Mouse (Mus musculus) hindbrain, embryonic 11.5 days (tissue): Measurements from ENCODE around the gene Krtcap3. TPM values are rescaled to one million over a fixed set of nuclear protein-coding genes. Genes with fewer than 3 reads are reported as not detected.
"Not testable (repeated sequence)": the region's sequence is repeated elsewhere in the genome, so short reads cannot be mapped to it uniquely, and the experiment has no call there.

Experiments used
- ATAC-seq: fragments of 200-750 bp; cut with Nextera tagmentation; 2 replicates; pipeline ENCODE4 v1.8.0; 2017; ENCODE audit warnings: mild to moderate bottlenecking, moderate TSS enrichment, moderate library complexity; ENCODE audit not compliant: low FRiP score
- DNase-seq: peaks from one replicate; pipeline ENCODE4 v3.0.0-alpha.2; 2015; ENCODE audit warnings: low spot score
- H3K27ac ChIP-seq: fragments of 300-500 bp; sonication (generic); 2 replicates; pipeline ENCODE4 v1.5.1; 2014; ENCODE audit warnings: mild to moderate bottlenecking, low read depth, low read length
- H3K27me3 ChIP-seq: fragments of 300-500 bp; sonication (generic); 2 replicates; pipeline ENCODE4 v1.6.1; 2014; ENCODE audit warnings: mild to moderate bottlenecking, low read length, moderate library complexity, mixed read lengths; ENCODE audit not compliant: control insufficient read depth, insufficient read depth
- H3K36me3 ChIP-seq: fragments of 300-500 bp; sonication (generic); 2 replicates; pipeline ENCODE4 v1.6.1; 2014; ENCODE audit warnings: mild to moderate bottlenecking, low read length, moderate library complexity, mixed read lengths; ENCODE audit not compliant: control insufficient read depth, insufficient read depth
- H3K4me1 ChIP-seq: fragments of 300-500 bp; sonication (generic); replicated peaks from 2 replicates; pipeline ENCODE4 v1.6.1; 2014; ENCODE audit warnings: low read length, mixed read lengths; ENCODE audit not compliant: control insufficient read depth, insufficient read depth
- H3K4me2 ChIP-seq: fragments of 300-500 bp; sonication (generic); replicated peaks from 2 replicates; pipeline ENCODE4 v1.6.1; 2014; ENCODE audit warnings: mild to moderate bottlenecking, low read depth, low read length
- H3K4me3 ChIP-seq: fragments of 300-500 bp; sonication (generic); 2 replicates; pipeline ENCODE4 v1.5.1; 2014; ENCODE audit warnings: low read depth, low read length
- H3K9ac ChIP-seq: fragments of 300-500 bp; sonication (generic); 2 replicates; pipeline ENCODE4 v1.6.1; 2014; ENCODE audit warnings: low read depth, low read length
- H3K9me3 ChIP-seq: fragments of 300-500 bp; sonication (generic); 2 replicates; pipeline ENCODE4 v1.6.1; 2016; ENCODE audit warnings: low read length; ENCODE audit not compliant: control insufficient read depth
- WGBS: fragments of 180-500 bp; shearing (Covaris S2); extraction: QIAGEN DNeasy Blood & Tissue Kit; methylation state at CpG from one replicate; pipeline ENCODE4 v1.1.7; 2014; 5-methylcytosine and 5-hydroxymethylcytosine counted together
- polyA plus RNA-seq: library from polyadenylated mRNA; unstranded; fragments of >200 nt; fragmentation: Nextera tagmentation; extraction: Ambion mirVana; gene quantifications from 2 replicates; pipeline ENCODE4 v1.2.1, GENCODE M21; 2014

Krtcap3 gene
- 3.4 and 5.6 TPM in 2 replicates for polyA plus RNA-seq

GRCm38 (mm10) chr5:31251541-31252101 is at the start of gene Krtcap3:
TSS of gene Krtcap3 (plus strand) at chr5:31251691.
- Histone ChIP-seq H3K36me3 (peaks cover 12% of the 10 kb centered on the region), H3K4me1 (peaks cover 7% of the 10 kb centered on the region), H3K9me3 (no peaks in the 10 kb centered on the region), H3K4me2 (peak within 1 kb of the TSS; percentile 14; the same call in 1 of the 2 replicates), H3K9ac (peak within 1 kb of the TSS; percentile 2; the same call in 1 of the 2 replicates), H3K27me3 (peaks cover 2% of the 10 kb centered on the region; the same call in 1 of the 2 replicates), H3K27ac (0 out of 2 replicates have a peak within 1 kb of the TSS, but pooled peaks have one; percentile 9), H3K4me3 (no peak within 1 kb of the TSS)
- ATAC-seq, result peak; percentile 61
- WGBS, result 16% methylated on average over 44 of the region's 47 CpGs
- DNase-seq, result peak; percentile 46

GRCm38 (mm10) chr5:31201742-31202590 is 49.5 kb upstream of the Krtcap3 start, which contains the start of gene Zfp513:
TSS of gene Zfp513 (minus strand) at chr5:31202303.
- Histone ChIP-seq H3K9ac (peak within 1 kb of the TSS; percentile 86), H3K4me1 (peaks cover 5% of the 10 kb centered on the region; the same call in 1 of the 2 replicates), H3K27me3 (no peaks in the 10 kb centered on the region), H3K27ac (peak within 1 kb of the TSS; percentile 84), H3K9me3 (peaks cover 5% of the 10 kb centered on the region), H3K36me3 (peaks cover 16% of the 10 kb centered on the region), H3K4me2 (peak within 1 kb of the TSS; percentile 61), H3K4me3 (peak within 1 kb of the TSS; percentile 81)
- under 1% methylated on average over 51 of the region's 53 CpGs for WGBS
- ATAC-seq, result peak; percentile 98
- peak; percentile 95 for DNase-seq

- H3K27ac ChIP-seq, result peak overlapping the region; percentile 68
- WGBS, result 86% methylated on average over 7 of the region's 7 CpGs
- H3K4me3 ChIP-seq, result peak overlapping the region; percentile 81
- H3K4me1 ChIP-seq, result peaks cover 5% of the 10 kb centered on the region; the same call in 1 of the 2 replicates
- no peak for DNase-seq
- no peak for ATAC-seq
- peak overlapping the region; percentile 60 for H3K9ac ChIP-seq
- peaks cover 11% of the 10 kb centered on the region for H3K36me3 ChIP-seq
- no peaks in the 10 kb centered on the region for H3K27me3 ChIP-seq
- H3K4me2 ChIP-seq, result peak overlapping the region; percentile 61
- H3K9me3 ChIP-seq, result peaks cover 5% of the 10 kb centered on the region
Measured at GRCm38 (mm10) chr5:31202933-31203332, 48.6 kb upstream of the Krtcap3 start.

- Histone ChIP-seq H3K9ac (no peak overlapping the region), H3K27ac (no peak overlapping the region), H3K27me3 (no peaks in the 10 kb centered on the region), H3K4me2 (no peak overlapping the region), H3K4me3 (no peak overlapping the region), H3K9me3 (peaks cover 5% of the 10 kb centered on the region), H3K4me1 (peaks cover 5% of the 10 kb centered on the region; the same call in 1 of the 2 replicates), H3K36me3 (peaks cover 8% of the 10 kb centered on the region)
- DNase-seq, result no peak
- WGBS, result 81% methylated on average over 2 of the region's 2 CpGs
- ATAC-seq, result no peak
Measured at GRCm38 (mm10) chr5:31203866-31204265, 47.6 kb upstream of the Krtcap3 start.

GRCm38 (mm10) chr5:31204421-31204820 is 47.1 kb upstream of the Krtcap3 start:
- WGBS, result 94% methylated on average over 6 of the region's 6 CpGs
- H3K27ac ChIP-seq, result no peak overlapping the region
- ATAC-seq (no peak), DNase-seq (no peak)
- peaks cover 5% of the 10 kb centered on the region for H3K9me3 ChIP-seq
- H3K4me3 ChIP-seq, result no peak overlapping the region
- no peak overlapping the region for H3K4me2 ChIP-seq
- no peak overlapping the region for H3K9ac ChIP-seq
- H3K4me1 ChIP-seq, result peaks cover 5% of the 10 kb centered on the region; the same call in 1 of the 2 replicates
- no peaks in the 10 kb centered on the region for H3K27me3 ChIP-seq
- H3K36me3 ChIP-seq, result peaks cover 8% of the 10 kb centered on the region

GRCm38 (mm10) chr5:31216554-31216953 is 34.9 kb upstream of the Krtcap3 start:
- WGBS, result 92% methylated on average over 6 of the region's 6 CpGs
- not testable (repeated sequence) for H3K9ac ChIP-seq, ATAC-seq

GRCm38 (mm10) chr5:31218294-31218693 is 33.2 kb upstream of the Krtcap3 start:
- Histone ChIP-seq H3K27me3 (no peaks in the 10 kb centered on the region), H3K36me3 (no peaks in the 10 kb centered on the region), H3K4me1 (no peaks in the 10 kb centered on the region), H3K9me3 (no peaks in the 10 kb centered on the region), H3K27ac (no peak overlapping the region), H3K4me2 (no peak overlapping the region), H3K9ac (no peak overlapping the region), H3K4me3 (no peak overlapping the region)
- WGBS, result 72% methylated on average over 7 of the region's 7 CpGs
- ATAC-seq, result no peak
- no peak for DNase-seq

More at GRCm38 (mm10) chr5:31216554-31216953, 34.9 kb upstream of the Krtcap3 start:
- H3K27me3 ChIP-seq, H3K9me3 ChIP-seq, H3K4me1 ChIP-seq, H3K4me2 ChIP-seq, H3K36me3 ChIP-seq, DNase-seq, H3K27ac ChIP-seq, H3K4me3 ChIP-seq: not testable (repeated sequence)

- Histone ChIP-seq H3K4me3 (peak overlapping the region; percentile 91), H3K4me1 (no peaks in the 10 kb centered on the region), H3K27ac (no peak overlapping the region), H3K27me3 (no peaks in the 10 kb centered on the region), H3K36me3 (no peaks in the 10 kb centered on the region), H3K9ac (no peak overlapping the region), H3K4me2 (peak overlapping the region; percentile 70), H3K9me3 (no peaks in the 10 kb centered on the region)
- 5% methylated on average over 2 of the region's 2 CpGs for WGBS
- ATAC-seq, result no peak
- DNase-seq, result peak; percentile 53
Measured at GRCm38 (mm10) chr5:31219070-31219469, 32.4 kb upstream of the Krtcap3 start.
